Mouse (Mus musculus) embryonic facial prominence, embryonic 14.5 days (tissue): ENCODE measurements at regions not wholly inside any gene's neighbourhood (a gene's known extent, or its start where the extent isn't known, plus 50 kb on each side); places are given as distances from the start of the nearest gene placed in this dataset.

Source experiments
- ATAC-seq: fragments of 200-750 bp; cut with Nextera tagmentation; 2 replicates; pipeline ENCODE4 v1.8.0; 2017; ENCODE audit warnings: low read depth, moderate number of reproducible peaks, moderate TSS enrichment
- DNase-seq: peaks from one replicate; pipeline ENCODE4 v3.0.0-alpha.2; 2015; ENCODE audit warnings: low spot score
- H3K27ac ChIP-seq: fragments of 300-500 bp; sonication (generic); replicated peaks from 2 replicates; pipeline ENCODE4 v1.5.1; 2014; ENCODE audit warnings: low read depth, mild to moderate bottlenecking, low read length, moderate library complexity
- H3K27me3 ChIP-seq: fragments of 300-500 bp; sonication (generic); replicated peaks from 2 replicates; pipeline ENCODE4 v1.6.1; 2014; ENCODE audit warnings: low read length; ENCODE audit not compliant: control insufficient read depth, insufficient read depth
- H3K36me3 ChIP-seq: fragments of 300-500 bp; sonication (generic); 2 replicates; pipeline ENCODE4 v1.6.1; 2014; ENCODE audit warnings: low read length, mixed read lengths; ENCODE audit not compliant: control insufficient read depth, insufficient read depth
- H3K4me1 ChIP-seq: fragments of 300-500 bp; sonication (generic); 2 replicates; pipeline ENCODE4 v1.6.1; 2014; ENCODE audit warnings: antibody characterized with exemption, low read length; ENCODE audit not compliant: control insufficient read depth, insufficient read depth
- H3K4me2 ChIP-seq: fragments of 300-500 bp; sonication (generic); 2 replicates; pipeline ENCODE4 v1.6.1; 2014; ENCODE audit warnings: low read depth, mild to moderate bottlenecking, low read length, moderate library complexity, mixed read lengths
- H3K4me3 ChIP-seq: fragments of 300-500 bp; sonication (generic); 2 replicates; pipeline ENCODE4 v1.5.1; 2014; ENCODE audit warnings: low read depth, mild to moderate bottlenecking, low read length
- H3K9ac ChIP-seq: fragments of 300-500 bp; sonication (generic); 2 replicates; pipeline ENCODE4 v1.6.1; 2014; ENCODE audit warnings: low read depth, mild to moderate bottlenecking, low read length, moderate library complexity, mixed read lengths
- H3K9me3 ChIP-seq: fragments of 300-500 bp; sonication (generic); 2 replicates; pipeline ENCODE4 v1.6.1; 2016; ENCODE audit warnings: low read length; ENCODE audit not compliant: control insufficient read depth
- WGBS: fragments of 180-500 bp; shearing (Covaris S2); extraction: QIAGEN DNeasy Blood & Tissue Kit; methylation state at CpG from one replicate; pipeline ENCODE4 v1.1.7; 2014; 5-methylcytosine and 5-hydroxymethylcytosine counted together

DNA sequence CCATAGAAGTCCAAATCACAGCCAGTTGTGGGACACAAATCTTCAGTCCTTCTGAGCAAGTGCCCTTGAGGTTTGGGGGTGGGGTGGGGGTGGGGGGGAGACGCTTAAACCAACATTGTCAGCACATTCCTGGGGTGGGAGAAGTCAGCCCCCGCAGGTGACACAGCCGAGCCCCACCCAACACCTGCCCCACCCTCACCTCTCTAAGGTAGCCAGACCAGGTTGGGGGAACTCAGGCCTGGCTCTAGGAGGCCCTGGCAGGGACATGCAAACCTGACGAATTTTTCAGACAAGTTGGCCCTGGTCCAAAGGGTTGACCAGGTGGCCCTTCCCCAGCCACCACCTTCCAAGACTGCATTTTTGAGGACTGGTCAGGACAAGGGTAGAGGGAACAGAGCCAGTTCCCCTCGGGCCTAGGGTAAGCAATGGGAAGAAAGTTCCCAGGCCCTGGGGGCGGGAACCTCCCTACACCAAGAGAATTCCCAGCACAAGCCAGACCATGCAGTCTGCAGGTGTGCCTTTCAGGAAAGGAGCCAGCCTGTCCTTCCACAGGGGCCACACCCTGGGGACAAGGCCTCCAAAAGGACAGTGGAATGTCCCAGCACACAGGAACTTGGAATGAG is 146.9 kb downstream of the Bcl11b start:
- Histone ChIP-seq H3K36me3 (no peaks in the 10 kb centered on the region), H3K4me2 (no peak overlapping the region), H3K27me3 (no peaks in the 10 kb centered on the region), H3K9me3 (no peaks in the 10 kb centered on the region; the same call in 1 of the 2 replicates), H3K9ac (no peak overlapping the region), H3K27ac (no peak overlapping the region; the same call in 1 of the 2 replicates), H3K4me1 (no peaks in the 10 kb centered on the region; the same call in 1 of the 2 replicates), H3K4me3 (no peak overlapping the region)
- DNase-seq (no peak), ATAC-seq (no peak)
- WGBS = 69% methylated on average over 6 of the region's 6 CpGs

GRCm38 (mm10) chr12:107858536-107859280 is 144.7 kb downstream of the Bcl11b start:
- H3K4me1 ChIP-seq = no peaks in the 10 kb centered on the region; the same call in 1 of the 2 replicates
- no peaks in the 10 kb centered on the region for H3K36me3 ChIP-seq
- ATAC-seq (no peak), DNase-seq (no peak)
- no peaks in the 10 kb centered on the region; the same call in 1 of the 2 replicates for H3K9me3 ChIP-seq
- H3K27me3 ChIP-seq = no peaks in the 10 kb centered on the region
- no peak overlapping the region for H3K4me2 ChIP-seq
- WGBS = 43% methylated on average over 10 of the region's 10 CpGs
- H3K9ac ChIP-seq = no peak overlapping the region
- H3K4me3 ChIP-seq = no peak overlapping the region
- no peak overlapping the region for H3K27ac ChIP-seq

DNA sequence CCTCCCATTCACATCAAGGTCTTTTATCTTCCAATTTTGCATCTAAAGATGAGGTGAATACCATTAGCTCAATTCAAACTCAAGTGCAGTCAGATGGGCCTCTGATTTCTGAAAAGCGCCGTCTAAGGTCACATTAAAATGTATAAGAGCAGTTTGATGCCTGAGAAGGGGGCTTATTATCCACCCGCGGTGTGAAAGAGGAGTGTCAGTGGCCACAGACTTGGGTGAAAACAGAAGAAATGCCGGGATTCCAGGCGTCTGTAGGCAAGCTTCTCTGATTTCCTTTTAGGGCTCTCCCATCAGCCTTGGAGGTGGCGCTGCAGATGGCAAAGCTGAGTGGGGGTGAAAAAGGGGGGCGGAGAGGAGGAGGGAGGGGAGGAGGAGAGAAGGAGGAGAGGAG is 143.7 kb downstream of the Bcl11b start:
- whole genome bisulfite sequencing = 19% methylated on average over 8 of the region's 8 CpGs
- Histone ChIP-seq H3K27me3 (no peaks in the 10 kb centered on the region), H3K9me3 (no peaks in the 10 kb centered on the region; the same call in 1 of the 2 replicates), H3K36me3 (no peaks in the 10 kb centered on the region), H3K9ac (no peak overlapping the region), H3K4me3 (no peak overlapping the region), H3K4me1 (no peaks in the 10 kb centered on the region; the same call in 1 of the 2 replicates), H3K4me2 (no peak overlapping the region), H3K27ac (no peak overlapping the region)
- ATAC-seq (no peak), DNase-seq (no peak)

DNA sequence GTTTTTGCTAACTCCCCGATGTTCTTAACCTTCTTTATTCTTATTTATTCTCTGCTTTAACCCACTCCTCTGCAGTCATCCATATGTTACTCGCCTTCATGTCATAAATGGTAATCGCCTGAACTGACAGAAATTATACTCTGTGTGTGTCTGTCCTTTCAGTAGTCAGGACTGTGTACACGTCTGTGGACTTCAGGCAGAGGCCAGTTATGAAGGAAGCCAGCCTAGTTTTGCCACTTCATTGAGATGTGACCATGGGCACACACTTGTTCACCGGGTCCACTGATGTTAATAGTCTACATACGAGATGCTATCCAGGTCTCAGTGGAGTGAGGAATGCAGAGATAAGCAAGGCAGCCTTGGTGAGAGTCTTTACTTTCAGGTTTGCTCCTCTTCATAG is 143.0 kb downstream of the Bcl11b start:
- WGBS = 77% methylated on average over 6 of the region's 6 CpGs
- no peaks in the 10 kb centered on the region for H3K27me3 ChIP-seq
- no peaks in the 10 kb centered on the region; the same call in 1 of the 2 replicates for H3K4me1 ChIP-seq

More for the DNA sequence above, 143.0 kb downstream of the Bcl11b start:
- H3K9ac ChIP-seq = no peak overlapping the region
- H3K27ac ChIP-seq = no peak overlapping the region
- no peak overlapping the region for H3K4me3 ChIP-seq
- no peak overlapping the region for H3K4me2 ChIP-seq
- no peaks in the 10 kb centered on the region for H3K36me3 ChIP-seq
- no peak for DNase-seq
- no peak for ATAC-seq
- no peaks in the 10 kb centered on the region; the same call in 1 of the 2 replicates for H3K9me3 ChIP-seq
